ENCODE assay signal across 8 mouse cellular contexts in the genomic region with DNA sequence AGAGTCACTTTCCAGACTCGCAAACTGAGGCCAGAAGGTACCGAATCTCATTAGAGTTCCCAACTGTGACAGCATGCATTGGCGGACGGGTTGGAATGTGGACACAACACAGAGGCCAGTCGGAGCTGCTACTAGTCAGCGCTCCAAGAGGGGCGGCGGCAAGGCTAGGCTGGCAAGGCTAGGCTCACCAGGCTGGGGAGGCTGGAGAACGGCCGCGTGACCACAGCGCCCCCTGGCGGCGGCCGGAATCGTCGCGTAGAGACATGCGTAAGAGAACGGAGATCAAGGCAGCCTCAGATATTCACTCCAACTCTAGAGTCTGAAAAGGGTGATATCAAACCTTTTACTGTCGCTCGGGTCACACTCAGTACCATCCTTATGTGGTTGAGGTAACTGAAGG.
DNase-seq lines count a peak whose midpoint lies in the region; ATAC-seq and TF ChIP-seq lines count a peak whose summit lies in the region.

No protein-coding gene starts in this region.

- TF ChIP-seq CTCF in layer of hippocampus, adult 2 months (conservative IDR thresholded peaks at IDR 0.05), result peak; percentile 98

- peak overlapping the region; percentile 15; the same call in 1 of the 2 replicates for H3K4me3 ChIP-seq in layer of hippocampus, adult 2 months
- H3K4me3 ChIP-seq in lung, embryonic 15.5 days, result no peak overlapping the region

- H3K9me3 ChIP-seq in lung, embryonic 15.5 days, result peaks cover 5% of the 10 kb centered on the region; the same call in 1 of the 2 replicates

- H3K27me3 ChIP-seq in lung, embryonic 15.5 days, result no peaks in the 10 kb centered on the region

- peak overlapping the region; percentile 12; the same call in 1 of the 2 replicates for H3K27ac ChIP-seq in layer of hippocampus, adult 2 months
- peak overlapping the region; percentile 54 for H3K27ac ChIP-seq in lung, embryonic 15.5 days

- DNase-seq in NIH3T3 (ENCODE audit: low read depth), result peak; percentile 95
- peak; percentile 28 for DNase-seq in cerebellum, adult 9-10 months
- peak; percentile 55 to 91 for DNase-seq in frontal cortex, adult 2 months (ENCODE audit: extremely low spot score in 1 of 2, low spot score in 1 of 2)
- DNase-seq in layer of hippocampus, adult 2 months (ENCODE audit: low spot score in 2 of 2), result peak; percentile 84 to 92
- DNase-seq in ovary, postnatal 14 days (ENCODE audit: low spot score), result peak; percentile 81
- DNase-seq in thymus, postnatal 10 days (ENCODE audit: low spot score in 2 of 2), result peak; percentile 41 to 80

- no peaks in the 10 kb centered on the region for H3K36me3 ChIP-seq in lung, embryonic 15.5 days

- peaks cover 10% of the 10 kb centered on the region for H3K4me1 ChIP-seq in lung, embryonic 15.5 days

- peak; percentile 64 to 80; a peak in 2 of 4 replicates for ATAC-seq in hematopoietic stem cell, adult 5-6 weeks (replicated peaks in 1 of 2; ENCODE audit: insufficient read depth in 1 of 2, low FRiP score in 2 of 2, low TSS enrichment in 1 of 2, low read depth in 1 of 2, poor library complexity in 2 of 2, severe bottlenecking in 2 of 2)
- ATAC-seq in lung, embryonic 15.5 days (ENCODE audit: borderline replicate concordance, extremely low read depth, low FRiP score, low TSS enrichment), result peak; percentile 93

- no peak overlapping the region for H3K9ac ChIP-seq in lung, embryonic 15.5 days

- 2% methylated on average over 22 of the region's 22 CpGs for WGBS in lung, embryonic 15.5 days

- peak overlapping the region; percentile 45 for H3K4me2 ChIP-seq in lung, embryonic 15.5 days

Comparison
In these comparisons a context has a peak if more than half of its experiments do, and no peak if none do; other contexts are left out.
1. DNase-seq: peak in every context shown above with its lines; median percentile 95 in NIH3T3; 88 in layer of hippocampus, adult 2 months; 81 in ovary, postnatal 14 days; 73 in frontal cortex, adult 2 months; 60 in thymus, postnatal 10 days; 28 in cerebellum, adult 9-10 months.